Mouse (Mus musculus) lung, embryonic 15.5 days (tissue): ENCODE results near the gene Mthfd1. TPM values are rescaled to one million over a fixed set of nuclear protein-coding genes. Genes with fewer than 3 reads are reported as not detected.

Experiments
- ATAC-seq: fragments of 200-750 bp; cut with Nextera tagmentation; 2 replicates; pipeline ENCODE4 v1.8.0; 2017; ENCODE audit warnings: moderate number of reproducible peaks, borderline replicate concordance; ENCODE audit not compliant: low FRiP score, low TSS enrichment; ENCODE audit errors: extremely low read depth
- H3K27ac ChIP-seq: fragments of 300-500 bp; sonication (generic); 2 replicates; pipeline ENCODE4 v1.5.1; 2015; ENCODE audit warnings: moderate library complexity, mild to moderate bottlenecking, inconsistent platforms
- H3K27me3 ChIP-seq: fragments of 300-500 bp; sonication (generic); 2 replicates; pipeline ENCODE4 v1.6.1; 2015; ENCODE audit warnings: inconsistent platforms
- H3K36me3 ChIP-seq: fragments of 300-500 bp; sonication (generic); 2 replicates; pipeline ENCODE4 v1.6.1; 2015; ENCODE audit warnings: inconsistent platforms
- H3K4me1 ChIP-seq: fragments of 300-500 bp; sonication (generic); 2 replicates; pipeline ENCODE4 v1.6.1; 2015; ENCODE audit warnings: inconsistent platforms
- H3K4me2 ChIP-seq: fragments of 300-500 bp; sonication (generic); 2 replicates; pipeline ENCODE4 v1.6.1; 2015; ENCODE audit warnings: inconsistent platforms, mild to moderate bottlenecking, moderate library complexity
- H3K4me3 ChIP-seq: fragments of 300-500 bp; sonication (generic); 2 replicates; pipeline ENCODE4 v1.5.1; 2015; ENCODE audit warnings: mild to moderate bottlenecking, inconsistent platforms
- H3K9ac ChIP-seq: fragments of 300-500 bp; sonication (generic); 2 replicates; pipeline ENCODE4 v1.6.1; 2015; ENCODE audit warnings: inconsistent platforms
- H3K9me3 ChIP-seq: fragments of 300-500 bp; sonication (generic); 2 replicates; pipeline ENCODE4 v1.6.1; 2016; ENCODE audit warnings: inconsistent platforms
- WGBS: fragments of 180-500 bp; shearing (Covaris S2); methylation state at CpG from one replicate; pipeline ENCODE4 v1.1.7; 2015; 5-methylcytosine and 5-hydroxymethylcytosine counted together
- polyA plus RNA-seq: library from polyadenylated mRNA; unstranded; fragments of >200 nt; fragmentation: Nextera tagmentation; extraction: Ambion mirVana; gene quantifications from 2 replicates; pipeline ENCODE4 v1.2.1, GENCODE M21; 2015

Gene Mthfd1
- polyA plus RNA-seq, 1 experiment from 2014 or later = 99.8 TPM

- Histone ChIP-seq H3K4me2 (no peak overlapping the region), H3K9ac (no peak overlapping the region), H3K27ac (no peak overlapping the region), H3K4me1 (peaks cover 20% of the 10 kb centered on the region), H3K4me3 (no peak overlapping the region), H3K9me3 (no peaks in the 10 kb centered on the region), H3K36me3 (peaks cover 21% of the 10 kb centered on the region; the same call in 1 of the 2 replicates), H3K27me3 (no peaks in the 10 kb centered on the region)
- WGBS = 88% methylated on average over 8 of the region's 8 CpGs
- ATAC-seq = no peak
These were observed 50.0 kb downstream of the Mthfd1 start for GRCm38 (mm10) chr12:76305107-76305506.

GRCm38 (mm10) chr12:76306852-76307561, 51.9 kb downstream of the Mthfd1 start:
- no peaks in the 10 kb centered on the region for H3K27me3 ChIP-seq
- WGBS = 66% methylated on average over 9 of the region's 9 CpGs
- H3K4me1 ChIP-seq = peaks cover 31% of the 10 kb centered on the region
- H3K4me3 ChIP-seq = no peak overlapping the region
- H3K4me2 ChIP-seq = no peak overlapping the region
- peak overlapping the region; percentile 72 for H3K27ac ChIP-seq
- no peak overlapping the region for H3K9ac ChIP-seq
- ATAC-seq = peak; percentile 54
- H3K9me3 ChIP-seq = no peaks in the 10 kb centered on the region
- H3K36me3 ChIP-seq = peaks cover 11% of the 10 kb centered on the region

- H3K27me3 ChIP-seq = no peaks in the 10 kb centered on the region
- 32% methylated on average over 9 of the region's 9 CpGs for WGBS
- no peaks in the 10 kb centered on the region for H3K9me3 ChIP-seq
- H3K4me3 ChIP-seq = no peak overlapping the region
- H3K36me3 ChIP-seq = peaks cover 13% of the 10 kb centered on the region
- H3K9ac ChIP-seq = no peak overlapping the region
- H3K4me1 ChIP-seq = peaks cover 31% of the 10 kb centered on the region
- peak; percentile 68; the same call in 1 of the 2 replicates for ATAC-seq
- no peak overlapping the region for H3K4me2 ChIP-seq
- peak overlapping the region; percentile 72 for H3K27ac ChIP-seq
These were observed 52.9 kb downstream of the Mthfd1 start for GRCm38 (mm10) chr12:76307964-76308363.

- Histone ChIP-seq H3K9ac (no peak overlapping the region), H3K4me1 (peaks cover 31% of the 10 kb centered on the region), H3K36me3 (peaks cover 12% of the 10 kb centered on the region)
These were observed 53.3 kb downstream of the Mthfd1 start for GRCm38 (mm10) chr12:76308436-76308835.

GRCm38 (mm10) chr12:76310007-76310406, 54.9 kb downstream of the Mthfd1 start:
- Histone ChIP-seq H3K9me3 (no peaks in the 10 kb centered on the region), H3K4me2 (no peak overlapping the region), H3K9ac (no peak overlapping the region), H3K36me3 (peaks cover 20% of the 10 kb centered on the region), H3K4me3 (no peak overlapping the region), H3K27me3 (no peaks in the 10 kb centered on the region), H3K4me1 (peaks cover 31% of the 10 kb centered on the region), H3K27ac (peak overlapping the region; percentile 56; the same call in 1 of the 2 replicates)
- WGBS = 64% methylated on average over 6 of the region's 6 CpGs
- ATAC-seq = no peak

More at GRCm38 (mm10) chr12:76308436-76308835, 53.3 kb downstream of the Mthfd1 start:
- Histone ChIP-seq H3K27me3 (no peaks in the 10 kb centered on the region), H3K27ac (peak overlapping the region; percentile 72), H3K4me3 (no peak overlapping the region), H3K9me3 (no peaks in the 10 kb centered on the region), H3K4me2 (no peak overlapping the region)
- ATAC-seq = no peak
- 86% methylated on average over 5 of the region's 5 CpGs for WGBS

GRCm38 (mm10) chr12:76310633-76311032, 55.5 kb downstream of the Mthfd1 start:
- Histone ChIP-seq H3K4me2 (no peak overlapping the region), H3K9ac (no peak overlapping the region), H3K36me3 (peaks cover 25% of the 10 kb centered on the region), H3K4me3 (no peak overlapping the region), H3K4me1 (peaks cover 31% of the 10 kb centered on the region), H3K9me3 (no peaks in the 10 kb centered on the region), H3K27ac (peak overlapping the region; percentile 56), H3K27me3 (no peaks in the 10 kb centered on the region)
- WGBS = 62% methylated on average over 6 of the region's 6 CpGs
- ATAC-seq = no peak

GRCm38 (mm10) chr12:76311227-76311626, 56.1 kb downstream of the Mthfd1 start:
- H3K9me3 ChIP-seq = no peaks in the 10 kb centered on the region
- ATAC-seq = no peak
- no peak overlapping the region for H3K4me2 ChIP-seq
- H3K4me3 ChIP-seq = no peak overlapping the region
- H3K27ac ChIP-seq = 0 out of 2 replicates have a peak overlapping the region, but pooled peaks have one; percentile 56
- H3K9ac ChIP-seq = no peak overlapping the region
- H3K36me3 ChIP-seq = peaks cover 25% of the 10 kb centered on the region
- no peaks in the 10 kb centered on the region for H3K27me3 ChIP-seq
- H3K4me1 ChIP-seq = peaks cover 30% of the 10 kb centered on the region
- WGBS = 89% methylated on average over 9 of the region's 9 CpGs

- Histone ChIP-seq H3K4me3 (no peak overlapping the region), H3K36me3 (peaks cover 25% of the 10 kb centered on the region), H3K4me2 (no peak overlapping the region), H3K4me1 (peaks cover 23% of the 10 kb centered on the region), H3K9me3 (no peaks in the 10 kb centered on the region), H3K27ac (peak overlapping the region; percentile 5; the same call in 1 of the 2 replicates), H3K9ac (no peak overlapping the region), H3K27me3 (no peaks in the 10 kb centered on the region)
- 72% methylated on average over 8 of the region's 8 CpGs for WGBS
- no peak for ATAC-seq
These were observed 56.9 kb downstream of the Mthfd1 start for GRCm38 (mm10) chr12:76311951-76312350.

- H3K9ac ChIP-seq = no peak overlapping the region
These were observed 63.4 kb downstream of the Mthfd1 start for GRCm38 (mm10) chr12:76318282-76319212.

GRCm38 (mm10) chr12:76324679-76325431, 69.8 kb downstream of the Mthfd1 start, which contains the start of gene Akap5:
TSS of gene Akap5 (plus strand) at chr12:76324891.
- WGBS = 2% methylated on average over 53 of the region's 53 CpGs
- H3K4me1 ChIP-seq = peaks cover 23% of the 10 kb centered on the region

More at GRCm38 (mm10) chr12:76318282-76319212, 63.4 kb downstream of the Mthfd1 start:
- H3K27ac ChIP-seq = peak overlapping the region; percentile 91
- no peaks in the 10 kb centered on the region for H3K27me3 ChIP-seq
- H3K4me1 ChIP-seq = peaks cover 32% of the 10 kb centered on the region
- ATAC-seq = peak; percentile 86
- no peak overlapping the region for H3K4me3 ChIP-seq
- WGBS = 7% methylated on average over 9 of the region's 9 CpGs
- H3K36me3 ChIP-seq = peaks cover 19% of the 10 kb centered on the region
- peak overlapping the region; percentile 20; the same call in 1 of the 2 replicates for H3K4me2 ChIP-seq
- no peaks in the 10 kb centered on the region for H3K9me3 ChIP-seq

More at GRCm38 (mm10) chr12:76324679-76325431, 69.8 kb downstream of the Mthfd1 start, which contains the start of gene Akap5:
- Histone ChIP-seq H3K4me3 (peak within 1 kb of the TSS; percentile 62), H3K27ac (0 out of 2 replicates have a peak within 1 kb of the TSS, but pooled peaks have one; percentile 2), H3K9me3 (no peaks in the 10 kb centered on the region), H3K36me3 (peaks cover 13% of the 10 kb centered on the region; the same call in 1 of the 2 replicates), H3K9ac (peak within 1 kb of the TSS; percentile 67), H3K27me3 (no peaks in the 10 kb centered on the region), H3K4me2 (peak within 1 kb of the TSS; percentile 87)
- peak; percentile 90 for ATAC-seq
